Mouse (Mus musculus) hindlimb bud, embryonic 11.5 days (tissue): ENCODE results near the gene Wnk2.

Experiments
- DNase-seq: peaks from one replicate; pipeline ENCODE4 v3.0.0-alpha.2; 2012; ENCODE audit warnings: low read depth, low spot score; ENCODE audit errors: extremely low spot score

Wnk2 gene

GRCm38 (mm10) chr13:49144451-49144850 is 3.4 kb downstream of the Wnk2 start:
- no peak for DNase-seq

GRCm38 (mm10) chr13:49143323-49143722 is 4.5 kb downstream of the Wnk2 start:
- DNase-seq = no peak

- DNase-seq = no peak
Measured at GRCm38 (mm10) chr13:49142396-49142795, 5.4 kb downstream of the Wnk2 start.

- DNase-seq = no peak
Measured at GRCm38 (mm10) chr13:49140567-49140966, 7.2 kb downstream of the Wnk2 start.

GRCm38 (mm10) chr13:49134491-49134890 is 13.3 kb downstream of the Wnk2 start:
- DNase-seq = no peak

- no peak for DNase-seq
Measured at GRCm38 (mm10) chr13:49133125-49133524, 14.7 kb downstream of the Wnk2 start.

GRCm38 (mm10) chr13:49131946-49132687 is 15.7 kb downstream of the Wnk2 start:
- DNase-seq = no peak

- DNase-seq = no peak
Measured at GRCm38 (mm10) chr13:49131342-49131855, 16.4 kb downstream of the Wnk2 start.

- no peak for DNase-seq
Measured at GRCm38 (mm10) chr13:49129845-49130244, 18.0 kb downstream of the Wnk2 start.

GRCm38 (mm10) chr13:49129154-49129553 is 18.7 kb downstream of the Wnk2 start:
- DNase-seq = no peak

GRCm38 (mm10) chr13:49127844-49128631 is 19.8 kb downstream of the Wnk2 start:
- no peak for DNase-seq

GRCm38 (mm10) chr13:49122106-49122505 is 25.7 kb downstream of the Wnk2 start:
- DNase-seq = no peak

GRCm38 (mm10) chr13:49117563-49117962 is 30.3 kb downstream of the Wnk2 start:
- no peak for DNase-seq

- DNase-seq = no peak
Measured at GRCm38 (mm10) chr13:49114921-49115320, 32.9 kb downstream of the Wnk2 start.

- no peak for DNase-seq
Measured at GRCm38 (mm10) chr13:49114116-49114515, 33.7 kb downstream of the Wnk2 start.

- no peak for DNase-seq
Measured at GRCm38 (mm10) chr13:49113345-49113744, 34.5 kb downstream of the Wnk2 start.

- DNase-seq = no peak
Measured at GRCm38 (mm10) chr13:49112652-49113051, 35.2 kb downstream of the Wnk2 start.

GRCm38 (mm10) chr13:49109665-49110064 is 38.1 kb downstream of the Wnk2 start:
- DNase-seq = no peak

GRCm38 (mm10) chr13:49108119-49108846 is 39.5 kb downstream of the Wnk2 start:
- no peak for DNase-seq

GRCm38 (mm10) chr13:49103913-49104312 is 43.9 kb downstream of the Wnk2 start:
- DNase-seq = no peak

GRCm38 (mm10) chr13:49103235-49103634 is 44.6 kb downstream of the Wnk2 start:
- no peak for DNase-seq
